Mouse (Mus musculus): ENCODE measurements around the gene Csn1s2a.

DNA sequence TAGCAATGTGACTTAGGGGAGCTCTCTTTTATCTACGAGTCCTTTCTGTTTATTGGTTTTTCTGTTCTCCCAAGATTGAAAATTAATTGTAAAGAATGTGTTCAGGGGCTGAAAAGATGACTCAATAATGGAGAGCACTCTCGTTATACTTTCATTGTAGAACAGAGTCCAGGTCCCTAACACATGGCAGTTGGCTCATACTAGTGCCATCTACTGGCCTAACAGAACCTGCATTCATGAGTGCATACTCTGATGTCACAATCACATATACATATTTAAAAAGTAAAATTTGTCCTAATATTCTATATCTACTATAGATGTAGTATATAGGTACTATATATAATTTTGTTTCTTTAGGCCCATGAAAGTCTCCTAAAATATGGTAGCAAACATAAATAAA, 34.9 kb downstream of the Csn1s2a start:
- TF ChIP-seq CTCF (IDR thresholded peaks at IDR 0.05; ENCODE audit: control insufficient read depth, insufficient read depth, low read length) (no peak), POLR2A (IDR thresholded peaks at IDR 0.05; ENCODE audit: borderline replicate concordance, control insufficient read depth, low read depth, low read length) (no peak)
